Mouse (Mus musculus) naive thymus-derived CD4-positive, alpha-beta T cell, adult 2 months (primary cell): ENCODE results near the gene Hdgf.
"Not testable (repeated sequence)": the region's sequence is repeated elsewhere in the genome, so short reads cannot be mapped to it uniquely, and the experiment has no call there.

Experiments used
- DNase-seq: peaks from one replicate; pipeline ENCODE4 v3.0.0-alpha.2; 2011; ENCODE audit warnings: low read depth

Hdgf gene

DNA sequence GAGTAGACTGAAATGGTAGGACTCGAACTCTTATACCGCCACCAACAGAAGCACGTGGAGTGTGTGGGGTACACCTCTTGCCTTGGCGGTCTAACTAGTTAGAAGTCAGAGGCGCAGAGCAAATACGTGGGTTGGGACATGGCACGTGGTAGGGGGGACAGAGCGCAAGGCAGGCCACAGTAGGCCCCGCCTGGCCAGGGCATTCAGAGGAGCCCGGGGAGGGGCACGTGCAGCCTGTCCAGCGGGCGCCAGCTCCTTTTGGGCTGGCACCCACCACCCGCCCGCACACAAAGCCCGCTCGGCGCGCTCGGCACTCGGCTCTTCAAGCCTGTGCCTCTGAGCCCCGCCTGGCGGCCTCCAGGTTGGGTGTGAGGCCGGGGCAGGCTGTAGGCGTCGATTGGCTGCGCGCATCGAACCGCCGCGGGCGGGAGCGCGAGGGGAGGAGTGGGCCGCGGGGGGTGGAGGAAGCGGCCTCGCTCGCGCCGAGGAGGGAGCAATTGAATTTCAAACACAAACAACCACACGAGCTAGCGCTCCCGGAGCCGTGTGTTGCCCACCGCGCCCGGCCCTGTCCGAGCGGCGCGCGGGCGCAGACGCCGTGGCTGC lies at the start of gene Hdgf:
TSS of gene Hdgf (plus strand) at position 442 of the 606 bp plus-strand sequence.
- DNase-seq = peak; percentile 95

DNA sequence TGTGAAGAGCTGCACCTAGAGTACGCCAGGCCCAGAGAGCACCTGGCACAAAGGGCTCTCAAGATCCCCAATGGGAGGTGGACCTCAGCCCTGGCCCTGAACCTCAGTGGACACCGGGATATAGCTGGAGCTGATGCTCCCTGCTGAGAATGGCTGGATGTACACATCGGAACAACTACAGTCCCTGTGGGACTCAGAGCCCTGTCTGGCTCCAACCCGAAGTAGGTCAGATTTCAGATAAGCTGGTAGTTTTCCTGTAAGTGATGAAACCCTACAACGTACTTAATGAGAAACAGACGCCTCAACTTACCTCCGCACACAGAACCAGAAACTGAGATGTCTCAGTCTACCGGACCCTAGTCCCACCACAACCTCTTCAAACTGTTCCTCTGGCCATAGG lies 48.5 kb upstream of the Hdgf start:
- no peak for DNase-seq

DNA sequence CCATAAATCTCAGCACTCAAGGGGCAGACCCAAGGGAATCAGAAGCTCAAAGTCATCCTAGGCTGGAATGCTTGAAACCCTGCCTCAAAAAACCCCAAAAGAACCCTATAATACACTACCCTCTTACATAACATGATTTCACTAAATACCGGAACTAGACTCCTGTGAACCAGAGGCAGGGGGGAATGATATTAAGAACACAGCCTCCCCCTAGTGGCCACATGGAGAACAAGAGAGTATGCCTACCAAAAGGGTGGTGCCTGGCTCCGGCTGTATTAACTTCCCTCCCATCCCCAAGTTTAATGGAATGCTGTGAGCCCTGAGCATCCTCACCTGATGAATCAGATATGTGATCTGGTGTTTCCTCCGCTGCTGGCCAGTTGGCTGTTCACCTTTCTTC lies 46.3 kb upstream of the Hdgf start:
- peak; percentile 88 for DNase-seq

DNA sequence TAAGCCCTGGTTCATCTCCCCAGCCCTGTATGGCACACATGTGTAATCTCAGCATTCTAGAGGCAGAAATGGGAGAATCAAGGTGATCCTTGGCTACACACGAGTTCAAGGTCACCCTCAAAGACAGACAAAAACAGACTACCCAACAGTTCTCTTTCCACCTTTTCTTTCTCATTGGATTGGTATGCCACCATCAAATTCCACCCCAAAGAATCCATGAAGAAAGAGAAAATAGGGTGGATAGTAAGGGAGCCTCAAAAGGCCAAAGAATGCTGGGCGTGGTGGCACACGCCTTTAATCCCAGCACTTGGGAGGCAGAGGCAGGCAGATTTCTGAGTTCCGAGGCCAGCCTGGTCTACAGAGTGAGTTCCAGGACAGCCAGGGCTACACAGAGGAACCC lies 42.0 kb upstream of the Hdgf start:
- DNase-seq = not testable (repeated sequence)

DNA sequence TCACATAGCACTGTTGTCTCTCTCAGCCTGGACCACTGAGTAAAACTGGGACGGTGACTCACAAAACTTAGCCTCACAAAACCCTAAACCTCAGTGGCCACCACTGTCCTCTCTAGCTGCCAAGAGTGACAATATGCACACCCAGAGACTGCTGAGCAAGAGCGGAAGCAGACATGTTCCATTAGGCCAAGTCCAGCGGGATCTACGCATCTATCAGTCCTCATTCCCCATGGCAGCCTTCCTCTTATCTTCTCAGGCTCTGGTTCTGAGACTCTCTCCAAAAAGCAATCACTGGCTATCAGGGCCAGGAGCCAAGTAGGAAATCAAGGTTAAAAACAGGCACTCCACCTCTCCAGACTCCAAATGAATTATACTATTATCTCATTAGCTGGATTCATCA lies 28.4 kb upstream of the Hdgf start:
- no peak for DNase-seq

DNA sequence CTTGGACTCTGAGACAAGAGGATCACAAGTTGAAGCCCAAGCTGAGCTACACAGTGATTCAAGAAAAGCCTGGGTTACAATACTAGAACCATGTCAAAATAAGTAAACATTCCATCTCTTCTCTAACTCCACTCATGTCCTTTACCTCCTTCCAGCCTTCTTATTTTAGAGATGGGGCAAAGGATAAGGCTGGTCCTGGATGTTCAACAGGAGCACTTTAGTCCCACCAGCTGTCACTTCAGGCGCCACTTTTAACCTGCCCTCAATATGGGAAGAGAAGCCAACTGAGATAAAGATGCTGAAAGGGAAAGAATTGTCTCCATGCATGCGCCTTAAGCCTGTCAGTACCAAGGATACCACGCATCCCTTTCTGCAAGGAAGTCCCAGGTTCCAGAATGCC lies 21.8 kb upstream of the Hdgf start:
- DNase-seq = no peak

DNA sequence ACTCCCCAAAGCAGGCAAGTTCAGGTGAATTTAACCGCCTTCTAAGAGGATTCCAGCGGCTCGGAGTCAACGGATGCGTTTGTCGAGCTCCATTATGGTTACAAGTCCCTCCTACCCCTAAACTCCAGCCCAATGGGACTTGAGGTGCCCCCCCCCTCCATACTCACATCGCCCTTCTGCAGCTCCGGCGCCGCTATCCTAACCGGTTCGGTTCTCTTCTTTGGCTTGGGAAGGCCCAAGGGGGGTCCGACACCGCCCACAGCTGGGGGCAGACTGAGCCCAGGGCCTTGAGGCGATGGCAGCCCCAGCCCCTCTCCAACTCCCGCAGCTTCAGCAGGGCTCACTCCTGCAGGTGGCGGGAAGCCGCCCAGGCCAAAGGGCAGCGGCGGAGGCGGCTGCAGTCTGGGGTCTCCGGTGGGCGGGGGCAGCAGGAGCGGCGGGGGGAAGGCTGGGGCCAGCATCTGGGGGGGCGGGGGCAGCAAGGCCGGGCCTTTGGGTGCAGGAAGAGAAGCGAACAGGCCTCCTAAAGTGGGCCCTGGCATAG lies 21.3 kb upstream of the Hdgf start:
- peak; percentile 57 for DNase-seq

DNA sequence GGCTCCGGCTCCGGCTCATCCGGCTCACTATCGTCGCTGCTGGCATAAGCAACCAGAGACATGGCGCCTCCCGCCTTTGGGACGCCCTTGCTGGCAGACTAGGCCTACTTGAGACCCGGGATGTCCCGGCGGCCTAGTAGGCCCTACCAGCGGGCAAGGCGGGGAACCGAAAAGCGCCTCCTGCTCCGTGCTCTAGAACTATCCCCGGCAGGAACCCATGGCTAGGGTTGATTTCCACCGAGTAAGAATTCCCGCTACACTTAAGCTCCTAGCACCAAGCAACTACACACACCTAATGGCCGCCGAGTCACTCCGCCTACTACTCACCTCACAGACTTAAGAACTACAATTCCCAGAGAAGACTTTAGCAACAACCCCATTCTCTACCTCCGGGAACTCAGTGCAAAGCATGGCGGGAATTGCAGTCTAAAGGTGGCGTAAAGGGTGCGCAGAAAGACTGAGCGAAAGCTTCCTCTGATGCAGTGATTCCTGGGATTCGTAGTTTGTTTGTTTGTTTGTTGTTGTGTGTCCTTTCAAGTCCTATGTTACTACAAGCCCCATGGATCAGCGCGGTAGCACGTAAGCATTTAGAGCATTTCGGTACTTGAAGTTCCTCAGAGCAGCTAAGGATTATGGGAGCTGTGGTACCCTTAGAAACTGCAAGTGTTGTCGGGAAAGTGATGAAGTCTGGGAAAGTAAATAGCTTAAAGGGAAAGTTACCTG lies 20.7 kb upstream of the Hdgf start, which contains the start of gene Prcc:
TSS of gene Prcc (minus strand) at position 328 of the 723 bp plus-strand sequence.
- DNase-seq = peak; percentile 98

DNA sequence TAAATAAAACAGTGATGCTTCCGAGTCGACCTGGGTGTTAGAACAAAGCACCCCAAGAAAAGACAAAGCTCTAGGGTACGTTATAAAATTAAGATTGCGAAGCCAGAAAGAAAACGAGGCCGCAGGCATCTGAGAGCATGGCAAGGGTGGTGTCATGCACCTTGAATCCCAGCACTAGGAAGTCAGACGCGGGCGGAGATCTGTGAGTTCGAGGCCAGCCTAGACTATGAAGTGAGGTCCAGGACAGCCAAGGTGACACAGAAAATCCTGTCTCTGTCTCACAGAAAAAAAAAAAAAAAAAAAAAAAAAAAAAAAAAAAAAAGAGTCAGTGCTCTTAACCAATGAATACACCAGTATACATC lies 20.1 kb upstream of the Hdgf start:
- DNase-seq = no peak

DNA sequence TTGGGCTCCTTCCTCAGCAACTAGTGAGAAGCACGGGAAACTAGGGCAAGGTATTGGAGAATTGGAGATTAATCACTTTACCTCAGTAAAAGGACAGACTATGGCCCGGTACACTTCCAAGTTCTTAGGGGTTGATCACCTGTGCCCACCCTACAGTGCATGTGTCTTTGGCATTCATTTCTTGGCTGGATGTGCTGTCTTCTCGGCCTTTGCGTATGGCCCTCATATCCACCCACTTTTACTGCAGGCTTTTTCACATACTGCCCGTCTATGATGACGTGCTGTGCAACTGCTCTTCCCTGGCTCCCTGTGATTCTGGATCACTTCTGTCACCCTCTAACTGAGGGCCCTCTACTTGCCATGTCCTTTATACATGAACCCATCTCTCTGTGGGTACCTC lies 19.7 kb upstream of the Hdgf start:
- peak; percentile 40 for DNase-seq

DNA sequence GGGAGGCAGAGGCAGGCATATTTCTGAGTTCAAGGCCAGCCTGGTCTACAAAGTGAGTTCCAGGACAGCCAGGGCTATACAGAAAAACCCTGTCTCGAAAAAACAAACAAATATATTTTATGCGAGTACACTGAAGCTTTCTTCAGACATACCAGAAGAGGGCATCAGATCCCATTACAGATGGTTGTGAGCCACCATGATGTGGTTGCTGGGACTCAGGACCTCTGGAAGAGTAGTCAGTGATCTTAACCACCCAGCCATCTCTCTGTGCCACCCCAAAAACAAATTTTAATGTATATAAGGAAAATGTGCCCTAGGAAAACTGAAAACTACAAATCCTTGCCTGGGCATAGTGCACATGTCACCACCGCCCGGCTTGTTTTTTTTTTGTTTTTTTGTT lies 18.7 kb upstream of the Hdgf start:
- not testable (repeated sequence) for DNase-seq

DNA sequence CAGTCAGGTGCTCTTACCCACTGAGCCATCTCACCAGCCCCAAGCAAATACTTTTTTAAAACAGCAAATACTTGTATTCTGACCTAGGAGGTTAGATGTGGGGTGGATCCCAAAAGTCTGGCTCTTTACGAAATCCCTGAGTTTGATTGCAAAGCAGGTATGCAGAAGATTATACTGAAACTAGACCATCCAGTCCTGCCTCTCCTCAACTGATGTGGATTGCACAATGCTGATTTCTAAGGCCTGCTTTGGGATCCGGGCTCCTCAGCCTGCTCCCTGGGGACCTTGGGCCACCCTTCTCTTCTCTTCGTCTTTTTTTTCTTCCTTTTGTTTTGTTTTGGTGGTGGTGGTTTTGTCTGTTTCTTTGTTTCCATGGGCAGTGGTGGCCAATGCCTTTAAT lies 14.6 kb upstream of the Hdgf start:
- no peak for DNase-seq

DNA sequence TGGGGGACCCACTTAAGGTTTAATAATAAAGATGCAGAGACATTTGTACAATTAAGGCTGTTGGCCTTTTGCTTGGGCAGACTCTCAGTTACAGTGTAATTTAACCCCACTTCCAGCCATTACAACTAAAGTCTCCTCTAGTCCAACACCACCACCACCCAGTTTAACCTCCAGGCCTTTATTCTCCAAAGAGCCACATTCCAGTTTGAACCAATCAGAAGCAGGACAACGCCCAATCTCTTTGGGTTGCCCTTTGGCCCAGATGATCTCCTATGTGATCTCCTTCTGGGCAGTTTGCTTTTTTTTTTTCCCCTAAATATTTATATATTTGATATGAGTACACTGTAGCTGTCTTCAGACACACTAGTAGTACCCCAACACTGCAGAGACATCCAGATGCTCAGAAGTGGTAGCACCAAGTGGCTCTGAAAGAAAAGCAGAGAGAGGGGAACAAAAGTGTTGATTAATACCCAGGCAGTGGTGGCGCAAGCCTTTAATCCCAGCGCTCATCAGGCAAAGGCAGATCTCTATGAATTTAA lies 12.7 kb upstream of the Hdgf start:
- DNase-seq = no peak

DNA sequence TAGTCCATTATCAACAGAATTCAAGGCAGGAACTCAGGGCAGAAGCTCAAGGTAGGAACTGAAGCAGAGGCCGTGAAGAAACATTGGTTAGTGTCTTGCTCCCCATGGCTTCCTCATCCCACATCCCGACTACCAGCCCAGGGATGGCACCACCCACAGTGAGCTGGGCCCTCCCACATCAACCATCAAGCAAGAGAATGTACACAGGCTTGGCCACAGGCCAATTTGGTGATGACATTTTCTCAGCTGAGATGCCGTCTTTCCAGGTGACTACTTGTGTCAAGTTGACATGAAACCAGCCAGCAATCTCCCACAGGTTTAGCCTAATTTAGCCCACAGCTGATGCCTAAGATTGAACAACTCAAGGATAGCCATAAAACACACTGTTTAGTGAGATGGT lies 6.9 kb upstream of the Hdgf start:
- no peak for DNase-seq

DNA sequence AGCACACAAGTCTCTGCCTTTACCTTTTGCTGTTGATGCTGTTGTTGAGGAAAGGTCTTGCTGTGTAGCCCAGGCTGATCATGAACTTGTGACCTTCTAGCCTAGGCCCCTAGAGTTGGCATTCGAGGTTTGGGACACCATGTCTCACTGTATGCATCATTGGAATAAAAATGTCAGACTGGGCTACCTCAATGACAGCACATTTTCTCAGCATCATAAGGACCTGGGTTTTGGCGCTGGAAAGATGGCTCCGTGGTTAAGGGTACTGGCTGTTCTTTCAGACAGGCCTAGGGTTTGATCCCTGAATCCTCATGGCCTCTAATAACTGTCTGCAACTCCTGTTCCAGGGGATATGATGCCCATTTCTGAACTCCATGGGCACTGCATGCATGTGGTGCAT lies 6.3 kb upstream of the Hdgf start:
- DNase-seq = no peak

DNA sequence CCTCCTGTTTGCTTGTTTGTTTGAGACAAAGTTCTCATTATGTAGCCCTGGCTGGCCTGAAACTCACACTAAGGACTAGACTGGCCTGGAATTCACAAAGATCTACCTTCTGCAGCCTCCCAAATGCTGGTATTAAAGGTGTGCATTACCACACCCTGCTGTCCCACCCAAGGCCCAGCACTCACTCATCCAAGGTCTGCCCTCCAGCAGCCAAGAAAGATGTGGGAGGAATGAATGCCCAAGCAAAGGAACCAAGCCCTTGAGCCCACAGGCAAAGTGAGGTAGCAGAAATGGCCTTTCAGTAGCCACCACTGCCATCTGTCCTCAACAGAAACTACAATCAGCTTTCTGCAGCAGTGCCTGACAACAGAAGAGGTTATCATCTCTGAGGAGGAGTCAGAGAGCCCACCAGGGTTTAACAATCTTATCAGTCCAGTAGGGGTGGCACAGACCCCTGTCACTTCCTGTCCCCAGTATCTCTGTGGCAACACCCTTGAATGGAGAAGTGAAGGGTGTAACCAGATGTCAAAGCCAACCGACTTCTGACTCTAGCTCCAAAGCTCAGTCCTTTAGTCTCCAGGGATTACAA lies 5.0 kb upstream of the Hdgf start:
- no peak for DNase-seq

DNA sequence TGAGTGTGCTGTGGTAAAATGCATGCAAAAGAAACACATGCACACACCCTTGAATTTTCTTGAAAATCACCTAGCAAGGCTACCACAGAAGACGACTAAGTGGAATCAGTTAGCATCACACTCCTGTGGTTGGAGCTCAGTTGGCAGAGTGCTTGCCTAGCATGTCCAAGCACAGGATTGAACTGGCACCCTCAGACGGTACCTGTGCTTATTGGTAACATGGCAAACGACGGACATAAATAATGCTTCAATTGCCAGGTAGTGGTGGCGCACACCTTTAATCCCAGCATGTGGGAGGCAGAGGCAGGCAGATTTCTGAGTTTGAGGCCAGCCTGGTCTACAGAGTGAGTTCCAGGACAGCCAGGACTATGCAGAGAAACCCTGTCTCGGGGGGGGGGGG lies 4.2 kb upstream of the Hdgf start:
- not testable (repeated sequence) for DNase-seq

DNA sequence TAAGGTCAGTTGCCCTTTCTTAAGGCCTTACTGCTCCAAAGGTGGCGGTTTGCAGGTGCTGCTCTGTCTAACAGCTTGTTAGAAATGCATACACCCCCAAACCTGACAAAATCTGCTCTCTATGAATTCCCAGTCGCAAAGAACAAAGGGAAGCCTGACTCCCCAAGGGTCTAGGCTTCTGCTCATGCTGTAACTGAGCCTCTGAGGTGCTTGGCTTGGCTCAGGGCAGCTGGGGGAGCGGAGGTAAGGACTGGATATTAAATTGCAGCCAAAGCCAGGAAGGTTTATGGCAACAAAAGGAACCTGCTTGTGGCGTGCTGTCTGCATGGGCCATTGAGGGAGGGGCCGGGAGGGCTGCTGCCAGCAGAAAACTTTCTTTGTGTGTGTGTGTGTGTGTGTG lies 2.3 kb upstream of the Hdgf start:
- no peak for DNase-seq

DNA sequence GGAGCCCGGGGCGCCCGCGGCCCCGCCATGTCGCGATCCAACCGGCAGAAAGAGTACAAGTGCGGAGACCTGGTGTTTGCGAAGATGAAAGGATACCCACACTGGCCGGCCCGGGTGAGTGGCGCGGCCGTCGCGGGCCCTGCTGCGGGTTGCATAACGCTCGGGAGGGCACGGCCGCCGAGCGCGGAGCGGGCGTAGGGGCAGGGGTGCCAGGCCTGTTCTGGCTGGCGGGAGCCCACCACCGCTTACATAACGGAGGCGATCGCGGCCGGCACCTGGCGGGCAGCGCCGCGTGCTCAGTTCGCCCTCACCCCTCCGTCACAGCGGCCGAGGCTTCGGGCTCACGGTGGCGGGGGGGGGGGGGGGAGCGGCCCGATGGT lies 470 bp downstream of the Hdgf start:
- no peak for DNase-seq

DNA sequence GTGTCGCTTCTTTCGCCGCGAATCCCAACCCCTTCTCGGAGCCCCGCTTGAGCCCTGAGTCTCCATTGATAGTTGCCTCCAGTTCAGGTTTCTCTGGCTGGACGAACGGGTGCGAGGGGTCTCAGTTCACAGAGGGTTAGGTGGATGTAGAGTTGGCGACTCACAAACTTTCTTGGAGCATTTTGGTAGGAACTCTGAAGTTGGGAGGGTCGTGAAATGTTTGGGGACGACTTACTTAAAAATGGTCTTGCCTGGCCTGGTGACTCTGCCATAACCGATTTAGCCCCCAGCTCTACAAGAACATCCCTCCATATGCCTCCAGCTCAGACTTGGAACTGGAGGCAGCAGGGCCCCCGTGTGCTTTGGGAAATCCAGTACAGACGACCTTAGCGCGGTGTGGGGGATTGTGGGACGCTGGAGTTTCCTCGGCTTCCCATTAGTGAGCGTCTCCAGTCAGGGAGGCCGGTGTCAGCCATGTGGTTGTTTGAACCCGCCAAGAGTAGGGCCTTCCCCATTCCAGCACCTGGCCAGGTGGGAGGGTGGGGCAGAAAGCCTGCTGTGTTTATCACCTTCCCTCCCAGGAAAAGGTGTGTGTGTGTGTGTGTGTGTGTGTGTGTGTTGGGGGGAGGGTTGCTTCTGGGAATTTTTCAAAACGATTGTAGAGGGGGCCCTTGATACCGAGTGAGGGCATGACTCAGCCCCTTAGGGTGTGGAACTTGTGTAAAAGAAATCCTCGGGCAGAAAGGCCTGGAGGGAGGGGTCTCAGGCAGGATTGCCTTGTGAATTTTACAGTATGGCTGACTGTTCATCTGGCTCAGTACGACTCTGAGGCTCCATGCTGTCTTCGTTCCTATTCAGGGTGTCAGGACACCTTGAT lies 1.1 kb downstream of the Hdgf start:
- DNase-seq = peak; percentile 39

DNA sequence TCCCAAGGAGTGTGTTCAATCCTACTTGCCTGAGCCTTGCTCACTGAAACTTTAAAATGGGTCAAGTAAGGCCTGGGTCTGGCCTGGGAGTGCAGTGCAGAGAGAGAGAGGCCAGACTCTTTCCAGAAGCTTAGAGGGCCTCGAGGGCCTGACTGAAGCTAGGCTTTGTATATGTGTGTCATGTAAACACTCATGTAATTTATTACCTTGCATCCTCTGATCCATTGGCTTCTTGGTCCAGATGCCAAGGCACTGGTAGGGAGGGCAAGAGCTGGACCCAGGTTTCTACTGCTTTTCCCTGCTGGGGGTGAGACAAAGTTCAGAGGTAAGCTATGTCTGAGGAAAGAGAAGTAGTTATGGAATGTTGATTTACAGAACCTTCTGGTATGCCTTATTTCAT lies 1.8 kb downstream of the Hdgf start:
- DNase-seq = no peak

DNA sequence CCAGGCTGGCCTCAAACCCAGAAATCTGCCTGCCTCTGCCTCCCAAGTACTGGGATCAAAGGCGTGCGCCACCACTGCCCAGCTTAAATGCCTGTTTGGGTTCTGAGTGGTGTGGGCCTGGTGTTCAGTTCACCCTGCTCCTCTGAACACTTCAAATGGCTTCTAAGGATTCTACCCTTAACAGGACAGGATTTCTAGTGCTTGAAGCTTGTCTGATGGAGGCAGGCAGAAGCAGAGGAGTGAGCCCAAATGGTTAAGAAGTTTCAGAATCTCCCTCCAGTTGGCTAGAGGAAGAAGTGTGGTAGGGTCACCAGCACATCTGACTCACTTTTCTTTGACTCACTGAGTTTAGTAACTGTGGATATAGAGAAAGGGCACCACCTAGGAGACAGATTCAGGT lies 3.3 kb downstream of the Hdgf start:
- DNase-seq = no peak
